In genomic region chr4:57832318-57832717, GRCm38 (mm10) we compare ENCODE assay signal across 15 mouse cellular contexts.
DNase-seq lines count a peak whose midpoint lies in the region; ATAC-seq lines count a peak whose summit lies in the region.
"Had no signal": no experiment of that assay in that cellular context is flagged by ENCODE, and none has a peak within 500 bp of the region (broad histone marks: within the 10 kb centered on the region; RNA-seq: fewer than 3 reads in every experiment).

No protein-coding gene starts in this region.

- H3K4me1 ChIP-seq in heart, embryonic 12.5 days (replicated peaks): peaks cover 78% of the 10 kb centered on the region
- peaks cover 33% of the 10 kb centered on the region for H3K4me1 ChIP-seq in neural tube, embryonic 13.5 days (replicated peaks)
- H3K4me1 ChIP-seq in neural tube, embryonic 15.5 days: peaks cover 16% of the 10 kb centered on the region
- peaks cover 40% of the 10 kb centered on the region for H3K4me1 ChIP-seq in limb, embryonic 12.5 days (replicated peaks)

- no peak overlapping the region for H3K9ac ChIP-seq in heart, embryonic 12.5 days
- no peak overlapping the region for H3K9ac ChIP-seq in neural tube, embryonic 13.5 days
- no peak overlapping the region for H3K9ac ChIP-seq in neural tube, embryonic 15.5 days (replicated peaks)
- no peak overlapping the region for H3K9ac ChIP-seq in limb, embryonic 12.5 days (replicated peaks)
- H3K9ac ChIP-seq: limb, embryonic 13.5 days had no signal

- H3K36me3 ChIP-seq in heart, embryonic 12.5 days: no peaks in the 10 kb centered on the region
- H3K36me3 ChIP-seq in neural tube, embryonic 13.5 days: no peaks in the 10 kb centered on the region
- H3K36me3 ChIP-seq in neural tube, embryonic 15.5 days: no peaks in the 10 kb centered on the region
- H3K36me3 ChIP-seq in limb, embryonic 12.5 days: no peaks in the 10 kb centered on the region
- H3K36me3 ChIP-seq: limb, embryonic 13.5 days had no signal

- H3K27ac ChIP-seq in heart, embryonic 12.5 days (ENCODE audit: poor library complexity, severe bottlenecking): peak overlapping the region; percentile 21; the same call in 1 of the 2 replicates
- H3K27ac ChIP-seq in neural tube, embryonic 13.5 days (replicated peaks): 0 out of 2 replicates have a peak overlapping the region, but pooled peaks have one; percentile 10
- no peak overlapping the region for H3K27ac ChIP-seq in neural tube, embryonic 15.5 days (replicated peaks)
- peak overlapping the region; percentile 45; the same call in 1 of the 2 replicates for H3K27ac ChIP-seq in limb, embryonic 12.5 days
- H3K27ac ChIP-seq: limb, embryonic 13.5 days had no signal

- H3K27me3 ChIP-seq in heart, embryonic 12.5 days (replicated peaks): no peaks in the 10 kb centered on the region
- no peaks in the 10 kb centered on the region for H3K27me3 ChIP-seq in neural tube, embryonic 13.5 days
- no peaks in the 10 kb centered on the region for H3K27me3 ChIP-seq in neural tube, embryonic 15.5 days (replicated peaks)
- no peaks in the 10 kb centered on the region for H3K27me3 ChIP-seq in limb, embryonic 12.5 days
- H3K27me3 ChIP-seq: limb, embryonic 13.5 days had no signal

- H3K9me3 ChIP-seq in heart, embryonic 12.5 days (replicated peaks): no peaks in the 10 kb centered on the region
- no peaks in the 10 kb centered on the region for H3K9me3 ChIP-seq in neural tube, embryonic 13.5 days
- no peaks in the 10 kb centered on the region for H3K9me3 ChIP-seq in neural tube, embryonic 15.5 days (replicated peaks)
- no peaks in the 10 kb centered on the region for H3K9me3 ChIP-seq in limb, embryonic 12.5 days
- H3K9me3 ChIP-seq: limb, embryonic 13.5 days had no signal

- no peak for ATAC-seq in heart, embryonic 12.5 days (ENCODE audit: insufficient number of reproducible peaks, low FRiP score)
- ATAC-seq in neural tube, embryonic 13.5 days (ENCODE audit: low read depth): no peak
- ATAC-seq in neural tube, embryonic 15.5 days (ENCODE audit: low FRiP score): no peak
- no peak for ATAC-seq in limb, embryonic 12.5 days (ENCODE audit: insufficient number of reproducible peaks, insufficient read depth, low FRiP score, low TSS enrichment, low read depth)
- no peak for ATAC-seq in erythroid progenitor cell, adult 5-6 weeks (replicated peaks; ENCODE audit: low FRiP score, poor library complexity, severe bottlenecking)
- ATAC-seq: intestine, embryonic 16.5 days had no signal

- no peak overlapping the region for H3K4me3 ChIP-seq in heart, embryonic 12.5 days
- no peak overlapping the region for H3K4me3 ChIP-seq in neural tube, embryonic 13.5 days
- no peak overlapping the region for H3K4me3 ChIP-seq in neural tube, embryonic 15.5 days (replicated peaks)
- no peak overlapping the region for H3K4me3 ChIP-seq in limb, embryonic 12.5 days (replicated peaks)
- H3K4me3 ChIP-seq: erythroblast, embryonic 14.5 days; limb, embryonic 13.5 days had no signal

- H3K4me2 ChIP-seq in heart, embryonic 12.5 days: no peak overlapping the region
- H3K4me2 ChIP-seq in neural tube, embryonic 13.5 days: no peak overlapping the region
- H3K4me2 ChIP-seq in neural tube, embryonic 15.5 days: no peak overlapping the region
- no peak overlapping the region; the same call in 1 of the 2 replicates for H3K4me2 ChIP-seq in limb, embryonic 12.5 days
- H3K4me2 ChIP-seq: limb, embryonic 13.5 days had no signal

- no peak for DNase-seq in heart, adult 18-20 months
- DNase-seq in thymus, postnatal 4 days: peak; percentile 49
- no peak for DNase-seq in urinary bladder, adult 18-20 months (ENCODE audit: low spot score in 2 of 2)
- DNase-seq: cerebellum, adult 2 months; heart, postnatal 10 days; lung, adult 18-20 months; retina, postnatal 1 day had no signal

- WGBS in heart, embryonic 12.5 days: 54% methylated on average over 7 of the region's 7 CpGs
- WGBS in neural tube, embryonic 13.5 days: 40% methylated on average over 7 of the region's 7 CpGs
- 39% methylated on average over 7 of the region's 7 CpGs for WGBS in neural tube, embryonic 15.5 days
- WGBS in limb, embryonic 12.5 days: 12% methylated on average over 7 of the region's 7 CpGs
